Mouse (Mus musculus): ENCODE measurements around the gene Ldah. TPM values are rescaled to one million over a fixed set of nuclear protein-coding genes. Genes with fewer than 3 reads are reported as not detected.
"Not testable (repeated sequence)": the region's sequence is repeated elsewhere in the genome, so short reads cannot be mapped to it uniquely, and the experiment has no call there.

The Ldah gene
- polyA plus RNA-seq (2015; fragmentation: Nextera tagmentation; extraction: Ambion mirVana) = 56.5 and 59.5 TPM in 2 replicates

DNA sequence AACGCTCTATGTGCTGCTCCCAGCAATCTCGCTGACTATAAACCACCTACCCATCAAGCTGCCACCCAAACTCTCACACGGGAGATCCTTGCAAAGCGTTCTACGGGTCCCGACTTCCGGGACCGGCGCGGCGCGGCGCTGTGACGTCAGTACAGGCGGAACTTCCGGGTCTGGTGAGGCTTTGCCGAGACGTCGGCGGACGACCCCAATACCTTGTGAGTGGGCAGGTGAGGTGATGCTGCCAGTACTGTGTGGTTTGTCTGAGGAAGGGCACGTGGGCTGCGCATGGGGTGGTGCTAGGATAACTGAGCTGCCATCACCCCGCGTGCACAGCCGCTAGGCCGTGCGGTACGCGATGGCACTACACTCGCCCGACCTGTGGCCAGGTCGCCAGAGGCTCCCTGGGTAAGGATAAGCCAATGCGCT lies at the start of gene Ldah:
TSS of gene Ldah (plus strand) at position 130 of the 426 bp plus-strand sequence.
- no peaks in the 10 kb centered on the region for H3K27me3 ChIP-seq (replicated peaks)
- no peaks in the 10 kb centered on the region for H3K36me3 ChIP-seq
- peak within 1 kb of the TSS; percentile 52; the same call in 1 of the 2 replicates for H3K9ac ChIP-seq
- H3K4me1 ChIP-seq = no peaks in the 10 kb centered on the region
- peak within 1 kb of the TSS; percentile 52 for H3K4me2 ChIP-seq
- WGBS = 0% methylated on average over 34 of the region's 34 CpGs
- no peaks in the 10 kb centered on the region for H3K9me3 ChIP-seq
- ATAC-seq (ENCODE audit: insufficient read depth, low FRiP score, low read depth) = peak; percentile 96
- no peak within 1 kb of the TSS; the same call in 1 of the 2 replicates for H3K27ac ChIP-seq
- peak within 1 kb of the TSS; percentile 82 for H3K4me3 ChIP-seq (replicated peaks)

DNA sequence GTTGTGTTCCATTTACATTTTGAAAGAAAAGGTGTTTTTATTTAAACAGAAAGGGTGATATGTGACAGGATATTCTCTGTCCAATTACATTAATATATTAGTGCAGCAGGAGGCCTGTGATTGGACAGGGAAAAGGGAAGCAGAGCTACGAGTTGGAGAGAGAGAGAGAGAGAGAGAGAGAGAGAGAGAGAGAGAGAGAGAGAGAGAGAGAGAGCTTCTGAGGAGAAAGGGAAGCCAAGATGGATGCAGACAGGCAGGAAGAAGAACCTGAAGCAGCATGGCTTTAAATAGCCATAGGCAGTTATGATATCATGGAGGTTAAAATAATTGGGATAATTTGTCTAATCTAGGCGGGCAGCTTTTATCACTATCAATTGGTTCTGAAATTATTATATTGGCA lies 40.2 kb upstream of the Ldah start:
- 48% methylated on average over 2 of the region's 2 CpGs for WGBS
- H3K27ac ChIP-seq = no peak overlapping the region
- H3K9me3 ChIP-seq = no peaks in the 10 kb centered on the region
- H3K4me3 ChIP-seq (replicated peaks) = no peak overlapping the region
- ATAC-seq (ENCODE audit: insufficient read depth, low FRiP score, low read depth) = no peak
- H3K4me2 ChIP-seq = no peak overlapping the region
- no peaks in the 10 kb centered on the region for H3K4me1 ChIP-seq
- no peaks in the 10 kb centered on the region for H3K27me3 ChIP-seq (replicated peaks)
- no peak overlapping the region for H3K9ac ChIP-seq
- H3K36me3 ChIP-seq = no peaks in the 10 kb centered on the region

- Histone ChIP-seq H3K4me2 (no peak overlapping the region), H3K27ac (no peak overlapping the region), H3K4me1 (no peaks in the 10 kb centered on the region), H3K4me3 (replicated peaks) (no peak overlapping the region), H3K27me3 (replicated peaks) (no peaks in the 10 kb centered on the region), H3K36me3 (no peaks in the 10 kb centered on the region), H3K9ac (no peak overlapping the region), H3K9me3 (no peaks in the 10 kb centered on the region)
- 67% methylated on average over 6 of the region's 6 CpGs for WGBS
- no peak for ATAC-seq (ENCODE audit: insufficient read depth, low FRiP score, low read depth)
These were observed 27.0 kb upstream of the Ldah start for GRCm38 (mm10) chr12:8180921-8181320.

DNA sequence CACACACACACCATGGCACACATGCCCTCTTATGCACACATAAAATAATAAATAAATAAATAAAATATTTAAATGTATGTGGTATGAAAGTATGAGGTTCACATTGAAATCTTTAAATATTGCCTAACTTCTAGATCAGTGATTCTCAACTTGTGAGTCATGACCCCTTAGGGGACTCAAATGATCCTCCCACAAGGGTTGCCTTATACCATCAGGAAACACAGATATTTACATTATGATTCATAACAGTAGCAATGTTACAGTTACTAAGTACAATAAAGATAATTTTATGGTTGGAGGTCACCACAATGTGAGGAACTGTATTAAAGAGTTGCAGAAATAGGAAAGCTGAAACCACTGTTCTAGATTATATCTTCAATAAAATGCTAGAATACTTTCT lies 26.2 kb upstream of the Ldah start:
- H3K9ac ChIP-seq = no peak overlapping the region
- no peak for ATAC-seq (ENCODE audit: insufficient read depth, low FRiP score, low read depth)

DNA sequence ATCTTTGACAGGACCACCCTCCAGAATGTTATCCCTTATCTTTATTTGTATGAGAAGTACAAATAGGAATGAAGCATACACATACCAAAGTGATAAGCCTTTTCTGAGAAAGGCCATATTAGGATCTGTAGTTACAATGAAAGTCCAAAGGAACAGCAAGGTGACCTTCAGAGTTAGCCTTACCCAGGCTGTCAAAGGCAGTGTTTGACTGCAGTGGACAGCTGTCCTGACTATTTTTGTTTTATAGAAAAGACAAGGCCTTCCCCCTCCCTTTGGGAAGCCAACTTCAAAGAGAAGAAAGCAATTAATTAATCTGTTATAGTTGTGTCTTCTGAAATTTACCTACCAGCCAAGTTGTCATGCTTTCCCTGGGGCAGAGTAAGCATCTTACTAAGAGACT lies 23.4 kb upstream of the Ldah start:
- no peak overlapping the region for H3K4me2 ChIP-seq
- no peak overlapping the region for H3K9ac ChIP-seq
- H3K4me3 ChIP-seq (replicated peaks) = no peak overlapping the region
- no peak overlapping the region for H3K27ac ChIP-seq
- H3K27me3 ChIP-seq (replicated peaks) = no peaks in the 10 kb centered on the region
- H3K4me1 ChIP-seq = no peaks in the 10 kb centered on the region
- peak; percentile 50; the same call in 1 of the 2 replicates for ATAC-seq (ENCODE audit: insufficient read depth, low FRiP score, low read depth)
- H3K9me3 ChIP-seq = no peaks in the 10 kb centered on the region
- H3K36me3 ChIP-seq = no peaks in the 10 kb centered on the region

More for the DNA sequence above, 26.2 kb upstream of the Ldah start:
- no peak overlapping the region for H3K27ac ChIP-seq
- H3K9me3 ChIP-seq = no peaks in the 10 kb centered on the region
- no peak overlapping the region for H3K4me2 ChIP-seq
- no peaks in the 10 kb centered on the region for H3K27me3 ChIP-seq (replicated peaks)
- H3K4me1 ChIP-seq = no peaks in the 10 kb centered on the region
- H3K36me3 ChIP-seq = no peaks in the 10 kb centered on the region
- H3K4me3 ChIP-seq (replicated peaks) = no peak overlapping the region

- Histone ChIP-seq H3K4me2 (no peak overlapping the region), H3K27ac (no peak overlapping the region), H3K27me3 (replicated peaks) (no peaks in the 10 kb centered on the region), H3K4me3 (replicated peaks) (no peak overlapping the region), H3K9ac (no peak overlapping the region), H3K9me3 (no peaks in the 10 kb centered on the region), H3K36me3 (no peaks in the 10 kb centered on the region), H3K4me1 (no peaks in the 10 kb centered on the region)
- ATAC-seq (ENCODE audit: insufficient read depth, low FRiP score, low read depth) = no peak
These were observed 19.7 kb upstream of the Ldah start for GRCm38 (mm10) chr12:8188161-8188560.

DNA sequence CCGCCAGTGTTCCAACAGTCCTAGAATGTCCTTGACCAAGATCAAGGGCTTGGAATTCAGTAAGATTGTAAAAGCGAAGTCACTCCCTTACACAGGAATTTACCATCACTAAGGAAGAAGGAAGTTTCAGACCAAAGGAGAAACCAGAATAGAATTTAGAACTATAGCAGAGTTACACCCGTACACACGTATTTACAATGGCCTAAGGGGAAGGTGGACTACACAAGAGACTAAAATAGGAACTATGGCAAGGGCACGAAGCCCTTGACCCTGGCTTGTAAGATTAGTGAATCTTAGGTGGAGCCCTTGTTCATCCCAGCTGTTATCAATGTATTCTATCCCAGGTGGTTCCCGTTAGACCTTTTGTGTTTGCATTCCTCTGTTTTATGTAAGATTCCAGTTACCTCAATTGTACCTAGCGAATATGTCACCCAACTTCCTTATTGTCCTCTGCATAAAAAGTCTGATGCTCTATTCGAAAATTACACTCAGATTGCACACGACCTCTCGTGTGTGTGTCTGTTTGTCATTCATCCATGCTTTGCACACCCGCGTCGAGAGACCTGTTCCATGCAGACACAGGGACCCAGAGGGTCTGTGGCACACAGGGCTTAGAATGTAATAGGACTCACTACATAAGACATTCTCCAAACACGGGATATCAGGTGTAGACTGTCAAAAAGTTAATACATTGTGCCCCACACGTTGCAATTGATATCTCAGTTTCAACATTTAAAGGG lies 18.9 kb upstream of the Ldah start:
- 82% methylated on average over 15 of the region's 15 CpGs for WGBS
- not testable (repeated sequence) for H3K36me3 ChIP-seq; ATAC-seq (ENCODE audit: insufficient read depth, low FRiP score, low read depth)

DNA sequence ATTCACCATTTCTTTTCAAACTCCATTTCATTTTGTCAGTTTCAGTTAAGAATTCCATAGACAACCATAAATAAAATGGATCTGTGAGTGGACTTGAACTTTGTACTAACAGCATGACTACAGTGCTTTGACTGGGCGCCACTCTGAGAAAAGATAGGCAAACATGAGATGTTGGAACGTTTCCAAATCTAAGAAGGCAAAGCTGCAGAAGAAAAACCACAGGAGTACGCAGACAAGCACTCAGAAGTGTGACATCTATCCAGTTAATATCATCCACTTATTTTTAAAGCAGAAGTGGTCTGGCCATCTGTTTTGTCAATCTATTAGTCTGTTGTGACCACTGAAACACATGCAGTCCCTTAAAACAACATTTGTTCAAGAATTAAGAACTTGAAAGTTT lies 18.2 kb upstream of the Ldah start:
- Histone ChIP-seq H3K27ac (no peak overlapping the region), H3K4me3 (replicated peaks) (no peak overlapping the region), H3K27me3 (replicated peaks) (no peaks in the 10 kb centered on the region), H3K4me2 (no peak overlapping the region), H3K36me3 (no peaks in the 10 kb centered on the region), H3K9ac (no peak overlapping the region), H3K9me3 (no peaks in the 10 kb centered on the region), H3K4me1 (no peaks in the 10 kb centered on the region)
- no peak for ATAC-seq (ENCODE audit: insufficient read depth, low FRiP score, low read depth)
- WGBS = 53% methylated on average over 3 of the region's 3 CpGs

More for the DNA sequence above, 18.9 kb upstream of the Ldah start:
- H3K9me3 ChIP-seq; H3K4me1 ChIP-seq; H3K9ac ChIP-seq; H3K27me3 ChIP-seq (replicated peaks); H3K4me2 ChIP-seq; H3K27ac ChIP-seq; H3K4me3 ChIP-seq (replicated peaks): not testable (repeated sequence)

GRCm38 (mm10) chr12:8205721-8206120 lies 2.2 kb upstream of the Ldah start:
- Histone ChIP-seq H3K9ac (no peak overlapping the region), H3K27me3 (replicated peaks) (no peaks in the 10 kb centered on the region)
- ATAC-seq (ENCODE audit: insufficient read depth, low FRiP score, low read depth) = no peak

GRCm38 (mm10) chr12:8207578-8207977 lies 329 bp upstream of the Ldah start:
- peak overlapping the region; percentile 52 for H3K4me2 ChIP-seq
- no peaks in the 10 kb centered on the region for H3K27me3 ChIP-seq (replicated peaks)
- no peaks in the 10 kb centered on the region for H3K36me3 ChIP-seq
- H3K9me3 ChIP-seq = no peaks in the 10 kb centered on the region
- no peaks in the 10 kb centered on the region for H3K4me1 ChIP-seq
- H3K4me3 ChIP-seq (replicated peaks) = peak overlapping the region; percentile 82
- H3K9ac ChIP-seq = peak overlapping the region; percentile 52; the same call in 1 of the 2 replicates
- ATAC-seq (ENCODE audit: insufficient read depth, low FRiP score, low read depth) = no peak
- H3K27ac ChIP-seq = no peak overlapping the region; the same call in 1 of the 2 replicates
- WGBS = 20% methylated on average over 5 of the region's 5 CpGs

More at GRCm38 (mm10) chr12:8205721-8206120, 2.2 kb upstream of the Ldah start:
- no peaks in the 10 kb centered on the region for H3K4me1 ChIP-seq
- no peak overlapping the region for H3K4me2 ChIP-seq
- WGBS = 77% methylated on average over 2 of the region's 2 CpGs
- no peak overlapping the region for H3K4me3 ChIP-seq (replicated peaks)
- H3K9me3 ChIP-seq = no peaks in the 10 kb centered on the region
- H3K27ac ChIP-seq = no peak overlapping the region
- H3K36me3 ChIP-seq = no peaks in the 10 kb centered on the region

- no peaks in the 10 kb centered on the region for H3K27me3 ChIP-seq (replicated peaks)
- ATAC-seq (ENCODE audit: insufficient read depth, low FRiP score, low read depth) = no peak
- H3K27ac ChIP-seq = no peak overlapping the region
- no peak overlapping the region for H3K4me3 ChIP-seq (replicated peaks)
- no peaks in the 10 kb centered on the region; the same call in 1 of the 2 replicates for H3K36me3 ChIP-seq
- no peaks in the 10 kb centered on the region for H3K9me3 ChIP-seq
- no peaks in the 10 kb centered on the region for H3K4me1 ChIP-seq
- H3K9ac ChIP-seq = no peak overlapping the region
- H3K4me2 ChIP-seq = 0 out of 2 replicates have a peak overlapping the region, but pooled peaks have one; percentile 32
- 63% methylated on average over 15 of the region's 15 CpGs for WGBS
These were observed 8.7 kb downstream of the Ldah start for GRCm38 (mm10) chr12:8216392-8217280.

DNA sequence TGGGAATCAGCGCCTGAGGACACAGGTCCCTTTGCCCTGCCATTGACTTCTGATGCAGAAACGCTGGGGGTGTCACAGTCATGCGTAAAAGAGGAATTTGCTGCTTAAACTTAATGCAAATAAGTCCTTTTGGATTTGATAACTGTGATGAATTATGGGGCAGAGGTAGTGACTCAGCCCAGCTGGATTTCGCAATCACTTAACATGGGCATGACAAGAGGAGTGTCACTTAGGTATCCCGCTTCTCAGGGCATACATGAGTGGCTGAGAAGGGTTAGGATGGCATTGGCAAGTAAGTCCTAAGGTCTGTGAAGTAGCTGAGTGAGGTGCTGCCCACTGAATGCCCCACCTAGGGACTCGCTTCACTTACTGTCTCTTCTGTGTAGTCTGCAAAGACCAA lies 15.1 kb downstream of the Ldah start:
- no peak for ATAC-seq (ENCODE audit: insufficient read depth, low FRiP score, low read depth)
- 74% methylated on average over 6 of the region's 6 CpGs for WGBS

More for the DNA sequence above, 15.1 kb downstream of the Ldah start:
- Histone ChIP-seq H3K4me1 (no peaks in the 10 kb centered on the region), H3K4me3 (replicated peaks) (no peak overlapping the region), H3K9me3 (no peaks in the 10 kb centered on the region), H3K36me3 (peaks cover 3% of the 10 kb centered on the region; the same call in 1 of the 2 replicates), H3K27me3 (replicated peaks) (no peaks in the 10 kb centered on the region), H3K9ac (no peak overlapping the region), H3K27ac (no peak overlapping the region), H3K4me2 (no peak overlapping the region)

Measured in stomach, embryonic 15.5 days (tissue).